Mouse (Mus musculus) MEL (cell line): Measurements from ENCODE around the gene Sntg2.

Experiments
- CHD2 ChIP-seq: IDR thresholded peaks from 2 replicates; pipeline ENCODE4 v1.6.1; 2011; ENCODE audit warnings: low read length, improper control_type of control experiment
- CTCF ChIP-seq, 3 experiments: IDR thresholded peaks in 2 of 3; conservative IDR thresholded peaks in 1 of 3; 2 replicates each; pipeline ENCODE4 v1.5.1; 2011 to 2012; ENCODE audit warnings: low read length in 3 of 3, low read depth in 2 of 3, mild to moderate bottlenecking in 2 of 3, improper control_type of control experiment in 1 of 3, inconsistent platforms in 1 of 3, mixed read lengths in 1 of 3, moderate library complexity in 1 of 3; ENCODE audit not compliant: control insufficient read depth in 1 of 3, insufficient read depth in 1 of 3, poor library complexity in 1 of 3, severe bottlenecking in 1 of 3
- ELF1 ChIP-seq: IDR thresholded peaks from 2 replicates; pipeline ENCODE4 v1.6.1; 2014; ENCODE audit warnings: low read depth, mild to moderate bottlenecking, inconsistent platforms, low read length, improper control_type of control experiment, moderate library complexity
- GABPA ChIP-seq: IDR thresholded peaks from 2 replicates; pipeline ENCODE4 v1.6.1; 2012; ENCODE audit warnings: low read depth, mild to moderate bottlenecking, inconsistent platforms, low read length, improper control_type of control experiment, moderate library complexity
- GATA1 ChIP-seq: IDR thresholded peaks from 2 replicates; pipeline ENCODE4 v1.6.1; 2011; ENCODE audit warnings: low read depth, low read length, improper control_type of control experiment
- HCFC1 ChIP-seq: IDR thresholded peaks from 2 replicates; pipeline ENCODE4 v1.6.1; 2012; ENCODE audit warnings: low read depth, mild to moderate bottlenecking, inconsistent platforms, low read length, improper control_type of control experiment, moderate library complexity
- MAFK ChIP-seq: IDR thresholded peaks from 2 replicates; pipeline ENCODE4 v1.6.1; 2011; ENCODE audit warnings: low read depth, mild to moderate bottlenecking, low read length, improper control_type of control experiment, borderline replicate concordance
- POLR2A ChIP-seq, 2 experiments: IDR thresholded peaks; 2 replicates each; pipeline ENCODE4 v1.6.1; 2011 to 2012; ENCODE audit warnings: low read length in 2 of 2, mild to moderate bottlenecking in 2 of 2, control low read depth in 1 of 2, improper control_type of control experiment in 1 of 2, low read depth in 1 of 2, moderate library complexity in 1 of 2; ENCODE audit not compliant: control insufficient read depth in 1 of 2, insufficient read depth in 1 of 2, poor library complexity in 1 of 2
- TAL1 ChIP-seq: IDR thresholded peaks from 2 replicates; pipeline ENCODE4 v1.6.1; 2012; ENCODE audit warnings: mild to moderate bottlenecking, inconsistent platforms, low read length, moderate library complexity, mixed read lengths
- ZC3H11A ChIP-seq: IDR thresholded peaks from 2 replicates; pipeline ENCODE4 v1.6.1; 2012; ENCODE audit warnings: low read depth, mild to moderate bottlenecking, inconsistent platforms, low read length, improper control_type of control experiment
- ZMIZ1 ChIP-seq: IDR thresholded peaks from 2 replicates; pipeline ENCODE4 v1.6.1; 2012; ENCODE audit warnings: low read depth, mild to moderate bottlenecking, inconsistent platforms, low read length, improper control_type of control experiment, moderate library complexity

DNA sequence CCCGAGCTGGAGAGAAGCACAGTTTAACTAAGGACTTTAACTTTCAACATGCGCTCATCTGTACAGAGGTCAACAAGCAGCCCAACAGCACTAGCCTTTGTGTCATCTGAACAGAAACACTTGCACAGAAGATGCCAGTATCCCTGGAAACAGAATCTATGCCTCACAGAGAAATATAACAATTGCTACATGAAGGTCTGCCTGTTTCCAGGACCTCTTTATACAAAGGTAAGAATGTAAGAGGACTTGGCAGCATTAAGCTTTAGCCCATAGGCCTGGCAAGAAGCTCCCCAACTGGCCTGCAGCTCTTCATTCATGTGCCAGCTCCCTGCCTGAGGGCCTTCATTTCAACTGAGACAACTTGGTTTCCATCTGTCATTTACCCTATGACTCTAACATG lies 26.9 kb upstream of the Sntg2 start:
- TF ChIP-seq TAL1 (no peak), CHD2 (no peak), ZC3H11A (no peak), CTCF (IDR thresholded peaks at IDR 0.05 in 2 of 3, conservative IDR thresholded peaks at IDR 0.05 in 1 of 3; ENCODE audit: control insufficient read depth in 1 of 3, insufficient read depth in 1 of 3, low read depth in 2 of 3, low read length in 3 of 3, poor library complexity in 1 of 3, severe bottlenecking in 1 of 3) (no peak), HCFC1 (no peak), ELF1 (no peak), GABPA (no peak), POLR2A (IDR thresholded peaks at IDR 0.05; ENCODE audit: control insufficient read depth in 1 of 2, insufficient read depth in 1 of 2, low read depth in 1 of 2, low read length in 2 of 2, poor library complexity in 1 of 2) (no peak), ZMIZ1 (no peak), GATA1 (no peak), MAFK (no peak)
